Mouse (Mus musculus) fat pad, adult 2 months (tissue): ENCODE results near the gene Phldb2.

Experiments
- DNase-seq: peaks from one replicate; pipeline ENCODE4 v3.0.0-alpha.2; 2011; ENCODE audit warnings: low read depth, low spot score; ENCODE audit errors: extremely low read depth

The Phldb2 gene

GRCm38 (mm10) chr16:45842440-45842839 lies 111.0 kb downstream of the Phldb2 start:
- DNase-seq: no peak

GRCm38 (mm10) chr16:45841806-45842205 lies 111.6 kb downstream of the Phldb2 start:
- DNase-seq: no peak

- DNase-seq: no peak
Measured at GRCm38 (mm10) chr16:45841016-45841415, 112.4 kb downstream of the Phldb2 start.

DNA sequence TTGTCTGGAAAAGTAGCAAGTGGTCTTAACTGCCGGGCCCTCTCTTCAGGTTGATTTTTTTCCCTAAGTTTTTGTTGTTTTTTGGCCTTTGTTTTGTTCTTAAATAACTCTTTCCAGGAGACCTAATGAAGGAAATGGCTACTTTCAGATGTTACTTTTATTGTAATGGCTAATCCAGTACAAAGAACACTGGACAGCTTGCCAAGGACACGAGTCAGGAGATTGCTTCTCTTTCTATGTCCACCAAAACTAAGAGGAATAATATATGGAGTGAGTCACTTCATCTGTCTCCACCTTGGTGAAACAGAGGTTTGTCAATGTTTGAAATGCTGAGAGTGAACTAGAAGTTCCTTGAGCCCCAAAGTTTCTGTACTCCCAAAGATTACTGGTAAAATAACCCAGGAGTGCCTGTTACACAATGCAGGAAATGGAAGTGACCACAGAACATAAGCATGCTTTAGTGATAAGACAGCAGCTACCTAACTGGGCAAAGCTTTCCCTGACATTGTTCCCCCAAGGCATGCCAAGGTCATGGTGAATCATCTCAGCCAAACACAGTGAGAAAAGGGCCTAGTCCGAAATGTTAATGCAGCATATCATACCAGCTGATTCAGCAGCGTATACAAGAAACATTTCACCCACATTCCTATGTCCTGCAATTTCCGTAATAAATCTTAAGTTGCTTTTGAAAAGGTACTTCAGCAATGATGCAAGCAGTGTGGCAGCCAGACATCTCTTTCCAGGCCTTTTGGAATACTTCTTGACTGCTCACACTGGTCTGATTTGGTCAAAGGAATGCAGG lies 115.7 kb downstream of the Phldb2 start:
- DNase-seq: no peak

GRCm38 (mm10) chr16:45832747-45833108 lies 120.7 kb downstream of the Phldb2 start:
- DNase-seq: no peak

DNA sequence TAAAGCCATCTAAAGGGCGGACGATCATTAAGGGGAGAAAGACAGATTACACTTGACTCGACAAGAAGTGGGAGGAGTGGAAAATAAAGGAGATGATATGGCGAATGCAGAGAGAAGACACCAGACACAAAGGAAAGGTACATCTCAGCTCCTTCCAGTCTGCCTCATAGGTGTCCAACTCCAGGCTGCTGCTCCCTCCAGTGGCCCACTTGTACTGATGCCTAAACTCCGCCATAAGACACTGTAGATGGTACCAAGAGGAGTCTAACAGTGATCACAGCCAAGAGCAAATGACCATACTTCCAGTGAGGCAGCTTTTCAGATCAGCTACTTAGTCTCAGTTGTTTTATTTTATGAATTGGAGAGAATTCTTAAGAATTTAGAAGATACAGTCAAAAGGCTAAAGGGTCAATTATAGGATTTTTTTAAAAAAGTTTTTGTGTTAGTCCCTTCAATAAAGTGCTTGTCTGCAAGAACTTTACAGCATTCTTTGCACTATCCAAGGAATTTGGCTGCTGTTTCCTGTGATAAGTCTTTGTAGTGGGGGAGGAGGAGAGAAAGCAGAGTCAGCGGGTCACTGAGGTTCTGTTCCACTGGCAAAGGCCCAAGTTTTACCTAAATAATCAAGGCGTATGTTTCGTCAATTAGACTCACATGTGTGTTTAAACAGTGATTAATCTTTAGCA lies 121.2 kb downstream of the Phldb2 start:
- DNase-seq: no peak

DNA sequence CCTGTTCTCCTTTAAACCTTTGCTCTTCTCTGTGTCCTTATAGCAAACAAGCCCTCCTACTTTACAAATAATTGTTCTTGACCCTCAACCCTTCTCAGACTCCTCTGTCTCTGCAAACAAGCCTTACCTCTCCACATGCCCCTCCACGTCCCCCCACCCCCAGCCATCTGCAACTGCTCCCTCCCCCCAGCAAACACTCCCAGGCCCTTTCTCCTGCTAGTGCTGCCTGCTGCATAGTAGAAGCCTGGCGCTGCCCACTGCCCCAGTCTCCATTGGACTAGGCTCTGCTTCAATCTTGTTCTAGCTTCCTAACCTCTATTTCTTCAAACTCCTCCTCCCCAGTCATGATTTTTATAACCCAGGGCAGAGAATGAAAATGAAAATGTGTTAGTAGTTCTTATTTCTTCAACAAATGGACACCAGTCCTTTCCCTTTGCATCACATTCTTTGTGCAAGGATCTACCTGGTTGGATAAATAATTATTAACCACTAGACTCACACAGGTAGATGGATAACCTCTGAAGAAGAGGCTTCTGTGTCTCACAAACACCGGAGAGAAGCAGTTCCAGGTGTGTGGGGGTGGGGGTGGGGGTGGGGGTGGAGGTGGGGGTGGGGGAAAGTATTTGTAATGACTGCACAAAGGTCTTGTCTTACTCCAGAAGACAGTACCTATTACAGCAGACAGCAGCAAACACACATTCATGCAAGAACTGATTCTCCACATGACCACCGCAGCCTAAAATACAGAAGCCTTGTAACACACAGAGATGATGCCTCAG lies 122.1 kb downstream of the Phldb2 start:
- no peak for DNase-seq

- no peak for DNase-seq
Measured at GRCm38 (mm10) chr16:45830096-45830866, 123.1 kb downstream of the Phldb2 start.

- no peak for DNase-seq
Measured at GRCm38 (mm10) chr16:45825309-45825708, 128.1 kb downstream of the Phldb2 start.

- DNase-seq: no peak
Measured at GRCm38 (mm10) chr16:45824025-45824424, 129.4 kb downstream of the Phldb2 start.

- DNase-seq: no peak
Measured at GRCm38 (mm10) chr16:45819911-45820310, 133.5 kb downstream of the Phldb2 start.

GRCm38 (mm10) chr16:45817795-45818194 lies 135.6 kb downstream of the Phldb2 start:
- DNase-seq: no peak

DNA sequence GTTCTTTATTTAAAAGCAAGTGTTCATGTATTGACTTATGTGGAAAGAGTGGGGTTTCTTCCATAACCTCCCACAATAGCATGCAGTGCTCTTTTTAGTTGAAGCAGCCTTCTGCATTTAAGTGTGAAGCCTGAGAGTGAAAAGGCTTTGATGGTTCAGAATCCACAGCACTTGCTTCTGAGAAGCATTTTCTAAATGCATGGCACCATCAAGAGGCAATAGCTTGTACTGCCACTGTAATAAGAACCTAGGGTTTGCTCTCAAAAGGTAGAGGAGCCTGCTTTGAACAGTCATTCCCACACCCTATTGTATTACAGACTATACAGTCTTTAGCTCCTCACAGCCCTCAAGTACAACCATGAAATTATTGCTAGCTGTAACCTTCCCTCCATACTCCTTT lies 136.7 kb downstream of the Phldb2 start:
- no peak for DNase-seq

DNA sequence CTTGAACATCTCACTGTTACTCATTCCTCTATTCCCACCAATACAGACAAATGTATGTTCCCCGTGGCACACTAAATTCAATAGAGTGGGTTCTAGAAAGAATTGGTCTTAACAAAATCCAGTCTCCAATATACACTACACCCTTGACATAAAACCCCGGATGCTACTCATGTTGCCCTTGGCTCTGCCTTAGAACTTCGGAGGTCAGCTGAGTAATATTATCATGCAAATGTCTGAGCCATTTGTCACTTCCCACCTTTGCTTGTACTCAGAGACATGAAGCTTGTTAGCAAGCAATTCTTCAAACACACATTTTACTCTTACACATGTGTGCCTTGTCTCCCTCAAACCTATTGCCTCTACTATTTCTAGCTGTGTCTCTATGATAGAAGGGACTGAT lies 138.8 kb downstream of the Phldb2 start:
- no peak for DNase-seq

GRCm38 (mm10) chr16:45811788-45812187 lies 141.6 kb downstream of the Phldb2 start:
- DNase-seq: no peak

GRCm38 (mm10) chr16:45810829-45811326 lies 142.5 kb downstream of the Phldb2 start:
- DNase-seq: no peak

GRCm38 (mm10) chr16:45810155-45810554 lies 143.2 kb downstream of the Phldb2 start:
- DNase-seq: no peak

DNA sequence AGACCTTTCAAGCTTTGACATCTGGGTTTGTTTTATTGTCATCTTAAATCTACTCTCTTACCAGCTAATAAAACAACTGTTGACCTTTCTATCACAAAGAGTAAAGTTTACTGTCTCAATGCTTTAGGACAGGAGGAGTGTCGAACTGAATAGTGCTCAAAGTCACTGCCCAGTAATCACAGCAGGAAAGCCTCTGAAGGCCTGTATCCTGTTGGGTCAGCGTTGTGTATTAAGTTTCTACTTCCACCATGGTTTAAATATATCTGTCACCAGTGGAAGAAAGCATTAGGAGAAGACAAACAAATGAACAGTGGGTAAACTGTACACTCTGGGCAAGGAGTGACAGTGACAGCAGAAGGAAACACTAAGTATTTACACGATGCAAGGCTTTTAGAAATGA lies 148.7 kb downstream of the Phldb2 start:
- no peak for DNase-seq

DNA sequence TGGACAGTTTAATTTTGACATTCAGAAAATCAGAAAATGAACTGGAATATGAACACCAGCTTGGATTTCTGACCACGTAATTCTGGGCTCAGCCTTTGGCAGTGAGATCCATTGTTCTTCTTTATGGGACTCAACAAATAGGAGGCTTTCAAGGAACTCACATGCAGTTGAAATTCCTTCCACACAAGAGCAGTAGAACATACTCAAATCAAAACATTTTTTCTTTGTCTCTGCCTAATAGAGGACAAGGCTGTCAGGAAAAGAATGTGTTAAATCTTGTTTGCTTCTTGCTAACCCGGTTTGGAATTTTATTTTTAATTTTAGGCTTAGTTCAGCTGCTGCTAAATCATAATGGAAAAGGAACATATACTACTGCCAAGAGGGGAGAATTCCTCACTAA lies 153.0 kb downstream of the Phldb2 start:
- DNase-seq: no peak

DNA sequence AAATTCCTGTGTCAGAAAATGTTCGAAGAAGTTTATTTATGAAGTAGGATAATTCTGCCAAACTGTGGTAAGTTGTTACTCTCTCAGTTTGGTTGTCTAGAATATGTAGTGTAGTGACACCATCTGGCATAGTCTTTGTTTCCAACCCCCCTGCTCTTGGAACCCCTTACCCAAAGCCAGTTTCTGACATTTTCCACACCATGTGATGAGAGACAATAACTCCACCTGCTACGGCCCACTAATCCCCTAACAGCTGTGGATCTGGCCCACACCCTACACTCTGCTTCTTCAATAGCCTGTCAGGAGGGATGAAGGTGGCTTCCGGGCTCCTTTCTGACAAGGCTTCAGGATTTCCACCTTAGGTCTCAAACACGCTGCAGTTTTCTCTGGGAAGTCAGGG lies 154.2 kb downstream of the Phldb2 start:
- no peak for DNase-seq

- no peak for DNase-seq
Measured at GRCm38 (mm10) chr16:45798591-45798990, 154.8 kb downstream of the Phldb2 start.
